Mouse (Mus musculus) gastrocnemius, postnatal 10 days (tissue): ENCODE data around the gene Srrm1. TPM values are rescaled to one million over a fixed set of nuclear protein-coding genes. Genes with fewer than 3 reads are reported as not detected.

Source experiments
- DNase-seq: peaks from one replicate; pipeline ENCODE4 v3.0.0; 2021; ENCODE audit warnings: mixed read lengths
- total RNA-seq, 2 experiments: library from RNA; stranded (reverse); gene quantifications; 2 replicates each; pipeline ENCODE4 v1.2.3; 2021

Srrm1 gene
- total RNA-seq, 2 experiments from 2014 or later: 74.6 to 107 TPM

GRCm38 (mm10) chr4:135271881-135272616, 81.1 kb downstream of the Srrm1 start:
- peak; percentile 66 for DNase-seq

- peak; percentile 30 for DNase-seq
Observed at GRCm38 (mm10) chr4:135271419-135271828, 81.7 kb downstream of the Srrm1 start.

Other genes starting within 250 kb of the Srrm1 start
- gene Runx3, start 232.7 kb downstream of the Srrm1 start, total RNA-seq: 1 to 10 TPM in 1 of 2 experiments, under 1 TPM in 1; 0.23 to 1.2 TPM
- gene Clic4, start 80.5 kb downstream of the Srrm1 start, total RNA-seq: 10 to 100 TPM; 56.8 to 69.7 TPM
- 10 to 100 TPM in 1 of 2 experiments, 1 to 10 TPM in 1; 9.8 to 16.8 TPM for gene Ncmap, start 44.9 kb upstream of the Srrm1 start, total RNA-seq
- 10 to 100 TPM in 1 of 2 experiments, 1 to 10 TPM in 1; 9.9 to 11.2 TPM for gene Rcan3, start 80.5 kb upstream of the Srrm1 start, total RNA-seq
- not detected for gene Stpg1, start 141.5 kb upstream of the Srrm1 start, total RNA-seq
- 1 to 10 TPM; 6.4 to 6.9 TPM for gene Nipal3, start 141.7 kb upstream of the Srrm1 start, total RNA-seq
- under 1 TPM; 0.18 to 0.26 TPM for gene Grhl3, start 220.3 kb upstream of the Srrm1 start, total RNA-seq